Mouse (Mus musculus) ES-Bruce4 (cell line): ENCODE data around the gene Lmx1b. TPM values are rescaled to one million over a fixed set of nuclear protein-coding genes. Genes with fewer than 3 reads are reported as not detected.

ENCODE experiments used
- H3K27ac ChIP-seq: 2 replicates; pipeline ENCODE4 v1.5.1; 2012; ENCODE audit warnings: low read length, inconsistent platforms; ENCODE audit not compliant: insufficient read depth
- H3K27me3 ChIP-seq: 2 replicates; pipeline ENCODE4 v1.6.1; 2012; ENCODE audit warnings: mild to moderate bottlenecking, low read length, inconsistent platforms; ENCODE audit not compliant: control insufficient read depth, poor library complexity, insufficient read depth, severe bottlenecking
- H3K36me3 ChIP-seq: 2 replicates; pipeline ENCODE4 v1.6.1; 2012; ENCODE audit warnings: inconsistent platforms, mild to moderate bottlenecking, low read length, moderate library complexity; ENCODE audit not compliant: control insufficient read depth, poor library complexity, insufficient read depth, severe bottlenecking
- H3K4me1 ChIP-seq: one replicate; pipeline ENCODE4 v1.8.1; 2011; ENCODE audit warnings: low read length; ENCODE audit not compliant: control insufficient read depth, insufficient read depth
- H3K4me3 ChIP-seq: 2 replicates; pipeline ENCODE4 v1.5.1; 2011; ENCODE audit warnings: low read depth, mild to moderate bottlenecking, low read length
- H3K9ac ChIP-seq: 2 replicates; pipeline ENCODE4 v1.6.1; 2012; ENCODE audit warnings: low read depth, mild to moderate bottlenecking, inconsistent platforms; ENCODE audit not compliant: poor library complexity, severe bottlenecking
- H3K9me3 ChIP-seq: replicated peaks from 2 replicates; pipeline ENCODE4 v1.6.1; 2012; ENCODE audit warnings: mild to moderate bottlenecking, low read length, inconsistent platforms; ENCODE audit not compliant: control insufficient read depth, poor library complexity, insufficient read depth, severe bottlenecking
- CTCF ChIP-seq: IDR thresholded peaks from one replicate; pipeline ENCODE4 v1.8.1; 2011; ENCODE audit warnings: low read depth, low read length
- EP300 ChIP-seq: IDR thresholded peaks from 2 replicates; pipeline ENCODE4 v1.6.1; 2011; ENCODE audit warnings: low read depth, low read length; ENCODE audit not compliant: insufficient read depth
- POLR2A ChIP-seq: IDR thresholded peaks from one replicate; pipeline ENCODE4 v1.8.1; 2011; ENCODE audit warnings: low read length; ENCODE audit not compliant: insufficient read depth
- polyA plus RNA-seq: library from polyadenylated mRNA; stranded (reverse); fragments of >200 nt; gene quantifications from 2 replicates; pipeline ENCODE4 v1.2.4, GENCODE M21; 2011; ENCODE audit warnings: low read depth; ENCODE audit not compliant: missing spikeins, insufficient read depth, insufficient read length

The Lmx1b gene
- polyA plus RNA-seq, 1 experiment = 0.58 TPM

DNA sequence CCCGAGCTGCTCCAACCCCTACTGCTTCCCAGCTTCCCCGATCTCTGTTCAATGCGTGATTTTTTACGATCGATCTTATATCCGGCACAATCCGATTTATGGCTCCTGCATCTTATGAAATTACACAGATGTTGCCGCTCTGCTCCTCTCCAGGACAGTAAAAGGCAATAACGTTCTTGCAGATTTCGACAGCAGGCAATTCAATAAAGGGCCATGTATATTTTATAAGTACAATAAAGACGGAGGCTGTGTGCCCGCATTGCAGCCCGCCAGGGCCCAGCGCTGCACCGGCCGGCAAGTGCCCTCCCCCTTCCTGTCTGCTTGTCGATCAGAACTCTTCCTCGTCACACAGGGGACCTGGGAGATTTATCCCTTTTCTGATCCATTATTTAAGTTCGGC is 124.5 kb downstream of the Lmx1b start:
- Histone ChIP-seq H3K4me1 (no peaks in the 10 kb centered on the region), H3K9me3 (no peaks in the 10 kb centered on the region), H3K27ac (no peak overlapping the region), H3K36me3 (no peaks in the 10 kb centered on the region), H3K9ac (no peak overlapping the region), H3K4me3 (no peak overlapping the region), H3K27me3 (no peaks in the 10 kb centered on the region)
- TF ChIP-seq POLR2A (no peak), CTCF (no peak), EP300 (no peak)

- H3K4me3 ChIP-seq = no peak overlapping the region
- no peaks in the 10 kb centered on the region for H3K27me3 ChIP-seq
- H3K27ac ChIP-seq = no peak overlapping the region
- H3K36me3 ChIP-seq = no peaks in the 10 kb centered on the region
- no peak for TF ChIP-seq POLR2A
- no peak for TF ChIP-seq CTCF
- TF ChIP-seq EP300 = no peak
- H3K9ac ChIP-seq = no peak overlapping the region
- H3K9me3 ChIP-seq = no peaks in the 10 kb centered on the region
- H3K4me1 ChIP-seq = no peaks in the 10 kb centered on the region
These were observed 124.9 kb downstream of the Lmx1b start for GRCm38 (mm10) chr2:33515431-33515830.

Other genes with a start within 250 kb of the Lmx1b start
- gene Zbtb34, start 209.2 kb downstream of the Lmx1b start, polyA plus RNA-seq = 20.3 and 21.4 TPM in 2 replicates
- 23.4 and 31.3 TPM in 2 replicates for gene Zbtb43, start 172.0 kb downstream of the Lmx1b start, polyA plus RNA-seq
- gene Mvb12b, start 247.4 kb upstream of the Lmx1b start, polyA plus RNA-seq = 11.5 and 15.8 TPM in 2 replicates